Mouse (Mus musculus) heart, adult 18-20 months (tissue): ENCODE data around the gene Ap2b1. TPM values are rescaled to one million over a fixed set of nuclear protein-coding genes. Genes with fewer than 3 reads are reported as not detected.
"Not testable (repeated sequence)": the region's sequence is repeated elsewhere in the genome, so short reads cannot be mapped to it uniquely, and the experiment has no call there.

Experiments
- DNase-seq, 2 experiments: peaks; one replicate each; pipeline ENCODE4 v3.0.0; 2021 to 2022; ENCODE audit warnings: mixed read lengths in 1 of 2
- long read RNA-seq, 2 experiments: library from polyadenylated mRNA; stranded (forward); transcript quantifications; one replicate each; pipeline ENCODE4 v2.0.0; 2021
- total RNA-seq, 2 experiments: library from RNA; stranded (reverse); gene quantifications; 2 replicates each; pipeline ENCODE4 v1.2.3; 2021

The Ap2b1 gene
- total RNA-seq = 10 to 100 TPM; 46.7 to 47.2 TPM
- long read RNA-seq, experiment 1, full-length matches to known transcripts = 4 of 9 reads
- long read RNA-seq, experiment 1, partial matches to known transcripts = 2 of 9 reads
- long read RNA-seq, experiment 1, other reads (novel, unspliced or antisense) = 3 of 9 reads
- long read RNA-seq, experiment 2, partial matches to known transcripts = 3 of 7 reads
- long read RNA-seq, experiment 2, other reads (novel, unspliced or antisense) = 3 of 7 reads

- DNase-seq = peak; percentile 94 to 97
Observed at GRCm38 (mm10) chr11:83298225-83299195, at the start of gene Ap2b1. Gene Ap2b1 (plus strand): TSS chr11:83299024.

GRCm38 (mm10) chr11:83257211-83257610 is 41.6 kb upstream of the Ap2b1 start:
- DNase-seq = not testable (repeated sequence)

GRCm38 (mm10) chr11:83262673-83263072 is 36.2 kb upstream of the Ap2b1 start:
- DNase-seq = no peak

- no peak for DNase-seq
Observed at GRCm38 (mm10) chr11:83263146-83263545, 35.7 kb upstream of the Ap2b1 start.

- DNase-seq = no peak
Observed at GRCm38 (mm10) chr11:83270842-83271150, 28.0 kb upstream of the Ap2b1 start.

- DNase-seq = peak; percentile 86 to 89
Observed at GRCm38 (mm10) chr11:83271151-83271950, 27.5 kb upstream of the Ap2b1 start.

GRCm38 (mm10) chr11:83271951-83272843 is 26.6 kb upstream of the Ap2b1 start:
- no peak for DNase-seq

GRCm38 (mm10) chr11:83276251-83276650 is 22.6 kb upstream of the Ap2b1 start:
- no peak for DNase-seq

GRCm38 (mm10) chr11:83279024-83279423 is 19.8 kb upstream of the Ap2b1 start:
- no peak for DNase-seq

- peak; percentile 78 for DNase-seq
Observed at GRCm38 (mm10) chr11:83279691-83280090, 19.1 kb upstream of the Ap2b1 start.

- no peak for DNase-seq
Observed at GRCm38 (mm10) chr11:83282084-83282483, 16.7 kb upstream of the Ap2b1 start.

- no peak for DNase-seq
Observed at GRCm38 (mm10) chr11:83285627-83286026, 13.2 kb upstream of the Ap2b1 start.

GRCm38 (mm10) chr11:83286566-83286965 is 12.3 kb upstream of the Ap2b1 start, which contains the start of gene Slfn14:
Gene Slfn14 (minus strand): TSS chr11:83286726.
- no peak for DNase-seq

GRCm38 (mm10) chr11:83289036-83289435 is 9.8 kb upstream of the Ap2b1 start:
- DNase-seq = no peak

- no peak for DNase-seq
Observed at GRCm38 (mm10) chr11:83289633-83290032, 9.2 kb upstream of the Ap2b1 start.

GRCm38 (mm10) chr11:83291375-83292250 is 7.2 kb upstream of the Ap2b1 start:
- DNase-seq = peak; percentile 96 to 98

GRCm38 (mm10) chr11:83292251-83292587 is 6.6 kb upstream of the Ap2b1 start:
- DNase-seq = peak in 1 of 2 experiments; percentile 27

GRCm38 (mm10) chr11:83293182-83293581 is 5.6 kb upstream of the Ap2b1 start:
- DNase-seq = no peak

- DNase-seq = no peak
Observed at GRCm38 (mm10) chr11:83294133-83294532, 4.7 kb upstream of the Ap2b1 start.

GRCm38 (mm10) chr11:83297816-83298215 is 1.0 kb upstream of the Ap2b1 start:
- peak in 1 of 2 experiments; percentile 17 for DNase-seq
